Mouse (Mus musculus) CD4-positive helper T cell, adult 2 months (primary cell): ENCODE results near the gene Acot10.
"Not testable (repeated sequence)": the region's sequence is repeated elsewhere in the genome, so short reads cannot be mapped to it uniquely, and the experiment has no call there.

ENCODE experiments used
- DNase-seq: peaks from one replicate; pipeline ENCODE4 v3.0.0-alpha.2; 2012; ENCODE audit warnings: low read depth, missing footprints, low spot score

Gene Acot10

DNA sequence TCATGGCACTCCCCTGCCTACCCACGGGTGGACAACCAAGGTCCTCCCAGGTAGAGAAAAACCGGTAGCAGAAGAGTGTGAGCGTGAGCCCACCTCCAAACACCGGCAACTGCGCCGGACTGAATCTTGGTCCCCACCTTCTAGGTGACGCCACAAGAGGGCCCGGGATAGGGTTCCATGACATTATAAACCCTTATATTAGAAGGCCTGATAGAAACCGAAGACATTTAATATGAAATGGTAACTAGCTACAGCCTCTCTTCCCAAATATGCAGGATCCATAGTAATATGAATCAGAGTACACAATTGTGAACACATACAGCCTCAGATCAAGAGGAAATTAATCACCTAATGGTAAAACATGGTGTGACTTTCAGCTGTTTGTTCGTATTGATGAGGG, at the start of gene Acot10:
Acot10 (minus strand) TSS at position 101 of the 400 bp plus-strand sequence.
- DNase-seq = no peak

DNA sequence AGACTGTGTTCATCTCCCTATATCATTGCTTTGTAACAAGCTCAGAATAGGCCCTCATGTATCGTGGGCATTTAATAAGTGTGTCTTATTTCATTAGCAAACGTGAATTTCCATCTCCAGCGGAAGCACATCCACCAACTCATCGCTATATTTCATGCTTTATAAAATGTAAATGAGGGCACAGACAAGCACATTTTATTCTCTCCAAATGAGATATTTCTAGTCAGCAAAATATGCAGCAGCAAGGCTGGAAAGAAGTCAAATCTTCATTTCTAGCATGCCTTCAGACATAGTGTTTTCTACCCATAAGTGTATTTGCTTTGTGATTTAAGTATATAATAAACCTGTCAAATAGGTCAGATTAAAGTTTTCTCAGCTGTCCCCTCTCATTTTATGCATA, 45.3 kb upstream of the Acot10 start:
- no peak for DNase-seq

DNA sequence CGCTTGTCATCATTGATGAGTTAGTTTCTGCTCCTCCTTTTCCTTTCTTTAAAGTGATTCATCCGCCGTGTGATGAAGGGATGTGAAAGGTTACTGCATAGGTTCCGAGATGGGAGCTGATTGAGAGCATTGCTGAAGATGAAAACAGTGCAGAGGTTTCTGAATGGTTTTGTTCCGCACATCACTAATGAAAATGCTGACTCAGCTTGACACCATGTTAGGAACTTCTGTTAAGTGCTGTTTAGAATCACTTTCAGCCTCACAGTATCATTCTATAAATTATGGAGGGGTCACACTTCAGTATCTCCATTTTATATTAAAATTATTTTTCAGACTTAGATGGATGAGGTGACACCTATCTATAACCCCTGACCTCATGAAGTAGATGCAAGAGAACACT, 29.7 kb upstream of the Acot10 start:
- DNase-seq = no peak

DNA sequence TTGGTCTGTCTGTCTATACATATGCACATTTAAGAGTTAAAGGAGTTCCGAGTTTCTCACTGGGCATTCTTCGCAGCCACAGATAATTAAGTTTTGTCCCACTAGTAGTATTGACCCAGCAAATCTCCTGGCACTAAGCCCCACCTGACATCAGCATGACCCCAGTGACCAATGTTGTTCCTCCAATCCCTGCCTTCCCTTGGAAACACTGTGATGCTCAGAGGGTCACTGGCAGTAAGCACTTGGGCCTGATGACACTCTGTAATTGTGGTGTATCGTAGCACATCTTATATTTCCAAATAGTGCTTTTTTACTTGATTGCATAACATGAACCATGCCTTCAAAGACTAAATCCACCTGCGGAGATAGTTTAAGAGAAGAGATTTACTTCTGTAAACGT, 17.6 kb upstream of the Acot10 start:
- DNase-seq = no peak

DNA sequence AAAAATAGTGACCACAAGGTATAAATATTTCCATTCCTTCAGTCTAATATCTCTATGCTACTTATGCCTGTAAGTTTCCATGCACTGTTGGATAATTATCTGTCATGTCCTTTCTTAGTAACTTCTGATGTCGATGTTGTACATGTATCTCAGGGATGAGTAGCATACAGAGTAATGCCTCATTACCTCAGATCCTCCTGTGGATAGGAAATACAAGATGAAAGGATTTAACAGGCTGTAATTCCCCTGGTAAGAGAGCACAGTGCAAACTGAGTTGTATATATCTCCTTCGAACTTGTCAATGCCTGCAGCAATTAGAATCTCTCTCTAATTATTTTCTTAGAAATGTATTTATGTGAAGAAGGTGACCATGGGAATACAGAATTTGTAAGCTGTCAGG, 16.2 kb upstream of the Acot10 start:
- no peak for DNase-seq

DNA sequence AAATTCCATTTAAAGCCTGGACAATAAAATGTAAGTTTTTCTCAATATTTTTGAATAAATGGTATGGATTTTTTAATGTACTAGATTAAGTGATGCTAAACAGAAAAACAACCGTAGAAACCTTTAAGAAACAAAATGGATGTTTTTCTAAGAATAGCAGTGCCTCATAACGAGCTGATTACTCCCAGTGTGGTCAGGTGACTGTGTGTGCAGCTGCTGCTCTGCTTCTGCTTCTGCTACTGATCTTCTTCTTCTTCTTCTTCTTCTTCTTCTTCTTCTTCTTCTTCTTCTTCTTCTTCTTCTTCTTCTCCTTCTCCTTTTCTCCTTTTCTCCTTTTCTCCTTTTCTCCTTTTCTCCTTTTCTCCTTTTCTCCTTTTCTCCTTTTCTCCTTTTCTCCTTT, 3.0 kb upstream of the Acot10 start:
- not testable (repeated sequence) for DNase-seq

DNA sequence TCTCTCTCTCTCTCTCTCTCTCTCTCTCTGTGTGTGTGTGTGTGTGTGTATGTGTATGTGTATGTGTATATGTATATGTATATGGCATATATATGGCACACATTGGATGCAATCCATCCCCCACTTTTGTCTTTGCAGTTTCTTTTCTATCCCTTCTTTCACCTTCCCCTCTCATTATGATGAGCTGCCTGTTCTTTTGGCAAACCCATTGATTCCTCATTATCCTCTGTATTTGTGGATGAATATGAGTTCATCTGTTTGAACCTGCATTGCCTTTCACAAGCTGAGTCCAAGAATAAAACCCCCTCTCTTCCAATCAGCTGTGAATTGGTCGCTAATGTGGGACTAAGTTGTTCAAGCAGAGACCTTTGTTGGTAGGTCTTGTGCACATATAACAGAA, 1.4 kb upstream of the Acot10 start:
- no peak for DNase-seq

DNA sequence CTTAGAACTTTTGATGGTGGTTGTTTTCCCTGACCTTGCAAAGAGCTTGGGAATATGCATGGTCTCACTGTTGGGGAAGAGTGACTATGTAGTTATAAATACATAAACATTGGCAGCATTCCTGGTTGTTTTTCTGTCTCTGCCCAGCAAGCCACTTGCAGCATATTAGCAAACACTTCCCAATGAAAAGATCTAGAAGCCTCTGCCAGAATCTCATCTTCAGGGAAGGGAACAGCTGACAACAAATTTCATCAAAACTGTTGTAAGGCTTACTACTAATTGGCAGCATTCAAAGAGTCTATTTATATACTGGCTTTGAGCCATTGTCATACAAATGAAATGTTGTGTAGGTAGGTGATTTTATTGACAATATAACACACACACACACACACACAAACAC, 800 bp upstream of the Acot10 start:
- no peak for DNase-seq

DNA sequence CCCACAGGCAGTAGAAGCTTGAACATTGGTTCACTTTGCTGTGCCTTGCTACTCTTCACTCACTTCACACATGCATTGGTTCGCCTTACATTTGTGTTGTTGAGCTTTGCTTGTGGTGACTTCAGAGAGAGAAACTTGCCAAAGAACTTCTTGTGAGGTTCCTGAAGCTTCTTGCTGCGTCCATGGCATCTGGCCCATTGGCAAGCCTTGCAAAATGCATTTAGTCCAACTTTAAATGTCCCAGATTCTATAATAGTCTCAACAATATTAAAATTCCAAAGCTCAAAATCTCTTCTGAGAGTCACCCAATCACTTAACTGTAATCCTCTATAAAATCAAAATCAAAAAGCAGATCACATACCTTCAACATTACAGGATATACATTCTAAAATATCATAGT, 6.3 kb downstream of the Acot10 start:
- no peak for DNase-seq

DNA sequence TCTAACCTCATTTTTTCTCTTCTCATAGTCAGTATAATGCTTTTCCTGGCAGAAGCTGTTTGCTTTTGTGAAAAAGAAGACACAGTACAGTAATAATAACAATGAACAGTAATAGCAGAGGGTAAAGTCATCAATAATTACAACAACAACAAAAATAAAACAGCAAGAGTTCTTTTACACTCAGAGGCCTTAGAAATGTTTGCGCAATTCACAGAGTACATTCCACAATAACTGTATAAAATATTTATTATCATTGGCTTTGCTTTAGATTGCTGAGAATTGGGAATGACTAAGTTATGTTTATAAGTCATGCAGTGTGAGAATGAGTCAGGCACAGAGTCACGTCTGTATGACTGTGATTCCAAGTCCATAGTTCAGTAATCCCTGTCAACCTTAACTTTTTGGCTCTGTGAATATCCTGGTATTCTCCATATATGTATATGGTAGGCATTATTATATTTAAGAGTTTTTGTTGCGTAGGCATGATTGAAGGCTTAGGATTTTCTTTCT, 23.6 kb downstream of the Acot10 start:
- DNase-seq = no peak

DNA sequence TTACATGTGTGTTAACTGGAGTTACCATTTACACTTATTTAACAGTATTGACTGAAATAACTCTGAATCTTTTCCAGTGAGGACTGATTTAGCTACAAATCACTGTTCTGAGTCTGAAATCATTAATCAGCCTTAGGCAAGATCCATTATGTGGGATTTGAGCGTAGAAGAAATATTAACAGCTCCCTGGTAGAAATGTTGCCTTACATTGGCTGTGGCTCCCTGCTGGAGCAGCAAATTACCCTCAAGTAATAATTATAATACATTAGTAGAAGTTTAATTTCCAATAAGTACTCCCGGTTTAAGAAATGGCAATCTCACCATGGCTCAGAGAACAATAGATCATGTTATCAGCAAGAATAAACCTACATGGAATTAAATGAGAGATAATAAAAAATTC, 27.4 kb downstream of the Acot10 start:
- DNase-seq = no peak

DNA sequence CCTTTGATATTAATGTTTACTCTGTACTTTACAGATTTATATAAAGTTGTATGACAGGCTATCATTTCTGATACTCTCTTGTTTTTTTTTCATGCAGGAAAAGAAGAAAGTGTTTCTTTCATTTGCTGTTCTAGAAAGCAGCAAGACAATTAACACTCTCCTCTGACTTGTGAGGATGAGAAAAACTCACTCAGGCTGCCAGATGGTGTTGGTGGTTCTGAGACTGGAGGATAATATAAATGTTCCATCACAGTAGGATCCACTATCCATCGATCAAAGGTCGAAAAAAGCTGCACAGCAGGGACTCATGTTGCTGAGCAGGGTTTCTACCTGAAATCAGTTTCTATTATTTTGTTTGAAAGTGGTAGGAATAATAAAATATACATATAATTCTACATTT, 32.0 kb downstream of the Acot10 start:
- DNase-seq = no peak
